Mouse (Mus musculus) kidney, postnatal 36 days (tissue): Measurements from ENCODE around the gene Ncaph2.

Experiments used
- DNase-seq, 2 experiments: peaks; one replicate each; pipeline ENCODE4 v3.0.0; 2021 to 2022; ENCODE audit warnings: mixed read lengths in 2 of 2

Gene Ncaph2

DNA sequence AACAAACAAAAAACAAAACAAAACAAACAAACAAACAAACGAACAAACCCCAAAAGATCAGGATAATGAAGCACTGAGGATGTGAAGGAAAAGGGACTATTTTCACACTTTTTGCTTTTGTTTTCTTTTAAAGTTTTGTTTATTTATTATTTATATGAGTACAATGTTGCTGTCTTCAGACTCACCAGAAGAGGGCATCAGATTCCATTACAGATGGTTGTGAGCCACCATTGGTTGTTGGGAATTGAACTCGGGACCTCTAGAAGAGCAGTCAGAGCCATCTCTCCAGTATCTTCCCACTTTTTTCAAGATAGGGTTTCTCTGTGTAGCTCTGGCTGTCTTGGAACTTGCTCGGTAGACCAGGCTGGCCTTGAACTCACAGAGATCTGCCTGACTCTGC lies 12.2 kb upstream of the Ncaph2 start:
- peak in 1 of 2 experiments; percentile 26 for DNase-seq

- DNase-seq: peak in 1 of 2 experiments; percentile 25
Measured at GRCm38 (mm10) chr15:89350447-89350846, 5.1 kb upstream of the Ncaph2 start.

DNA sequence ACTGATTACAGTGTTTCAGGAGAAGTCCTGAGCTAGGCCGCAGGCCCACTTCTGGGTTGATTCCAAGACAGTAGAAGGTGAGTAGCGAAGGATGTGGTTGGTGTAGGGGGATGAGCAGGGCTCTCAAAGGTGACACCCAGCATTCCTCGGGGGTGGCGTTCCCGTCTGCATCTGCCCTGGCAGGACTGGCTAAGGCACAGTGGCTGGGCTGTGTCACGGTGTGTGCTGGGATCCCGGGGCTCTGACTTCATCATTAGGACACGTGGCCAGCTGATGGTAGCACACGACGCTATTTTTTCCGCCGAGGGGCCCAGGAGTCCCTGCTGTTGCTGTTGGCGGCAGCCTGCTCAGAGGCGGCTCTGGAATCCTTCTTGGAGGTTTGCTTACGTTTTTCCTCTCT lies 4.2 kb upstream of the Ncaph2 start:
- no peak for DNase-seq

- no peak for DNase-seq
Measured at GRCm38 (mm10) chr15:89352054-89352453, 3.5 kb upstream of the Ncaph2 start.

DNA sequence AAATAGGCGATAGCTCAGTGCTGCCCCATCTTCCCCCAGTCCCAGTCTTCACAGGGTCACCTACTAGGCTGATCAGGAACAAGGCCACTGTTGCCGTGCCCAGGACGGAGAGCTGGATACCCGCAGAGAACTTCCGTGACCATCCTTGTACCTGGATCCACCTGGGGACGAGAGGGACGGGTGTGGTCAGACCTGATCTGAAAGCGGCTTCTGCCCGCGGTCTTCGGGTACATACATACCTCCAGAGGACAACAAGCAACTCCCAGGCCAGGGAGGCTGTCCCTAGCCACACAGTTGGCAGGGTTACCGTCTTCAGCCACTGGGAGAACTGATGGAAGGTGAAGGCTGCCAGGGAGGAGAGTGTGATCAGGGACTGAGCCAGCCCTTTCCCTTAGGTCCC lies 2.7 kb upstream of the Ncaph2 start:
- no peak for DNase-seq

- DNase-seq: no peak
Measured at GRCm38 (mm10) chr15:89353837-89354236, 1.7 kb upstream of the Ncaph2 start.

GRCm38 (mm10) chr15:89354455-89354854 lies 1.1 kb upstream of the Ncaph2 start:
- DNase-seq: no peak

GRCm38 (mm10) chr15:89356372-89356771 lies 853 bp downstream of the Ncaph2 start:
- peak; percentile 76 to 82 for DNase-seq

GRCm38 (mm10) chr15:89358784-89359183 lies 3.3 kb downstream of the Ncaph2 start:
- no peak for DNase-seq

DNA sequence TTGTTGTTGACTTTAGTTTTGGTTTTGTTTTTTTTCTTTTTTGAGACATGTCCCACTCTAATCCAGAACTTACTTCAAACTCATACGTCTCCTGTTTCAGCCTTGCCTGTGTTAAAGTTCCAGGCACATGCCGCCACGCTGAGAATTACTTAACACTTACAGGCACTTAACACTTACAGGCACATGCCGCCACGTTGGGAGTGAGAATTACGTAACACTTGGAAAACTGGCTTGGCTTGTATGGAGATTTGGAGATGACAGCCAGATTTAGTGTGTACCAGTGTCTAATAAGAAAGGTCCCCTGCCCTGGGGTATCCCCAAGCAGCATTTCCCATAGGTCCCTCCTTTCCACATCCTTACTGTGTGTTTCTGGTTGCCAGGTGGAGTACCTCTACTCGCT lies 7.5 kb downstream of the Ncaph2 start:
- DNase-seq: no peak

DNA sequence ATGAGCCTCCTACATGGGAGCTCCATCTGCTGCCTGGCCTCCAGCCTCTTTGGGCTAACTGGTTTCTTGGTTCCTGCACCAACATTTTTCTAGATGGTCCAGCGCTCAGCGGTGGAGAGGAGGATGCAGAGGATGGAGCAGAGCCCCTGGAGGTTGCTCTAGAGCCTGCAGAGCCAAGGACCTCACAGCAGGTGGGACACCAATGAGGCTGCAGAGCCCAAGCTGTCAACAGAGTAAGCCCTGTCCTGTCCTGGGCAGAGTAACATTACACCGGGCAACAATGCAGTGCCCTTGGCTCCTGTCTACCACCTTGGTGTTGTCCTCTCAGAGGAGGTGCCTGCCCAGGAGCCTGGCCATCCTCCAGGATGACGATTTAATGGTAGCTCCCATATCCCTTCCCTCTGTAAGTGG lies 9.6 kb downstream of the Ncaph2 start:
- DNase-seq: no peak

- no peak for DNase-seq
Measured at GRCm38 (mm10) chr15:89372068-89372467, 16.5 kb downstream of the Ncaph2 start.

DNA sequence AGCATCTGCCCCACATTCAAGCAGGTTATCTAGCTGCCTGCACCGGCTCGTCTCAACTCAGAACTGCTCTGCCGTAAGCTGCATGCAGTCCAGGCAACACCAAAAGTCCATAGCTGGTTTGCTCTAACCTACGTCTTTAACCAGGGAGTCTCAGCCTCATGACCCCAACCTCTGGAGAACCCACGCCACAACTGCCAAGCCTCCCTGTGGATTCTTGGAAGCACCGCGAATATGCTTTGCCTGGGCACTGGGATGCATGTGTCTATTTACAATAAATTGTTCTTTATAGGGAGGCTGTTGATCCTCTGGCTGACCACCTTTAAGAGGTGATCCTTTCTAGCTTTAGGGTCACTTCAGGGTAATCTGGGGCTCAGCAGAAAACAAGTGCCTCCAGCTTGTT lies 17.0 kb downstream of the Ncaph2 start:
- no peak for DNase-seq

DNA sequence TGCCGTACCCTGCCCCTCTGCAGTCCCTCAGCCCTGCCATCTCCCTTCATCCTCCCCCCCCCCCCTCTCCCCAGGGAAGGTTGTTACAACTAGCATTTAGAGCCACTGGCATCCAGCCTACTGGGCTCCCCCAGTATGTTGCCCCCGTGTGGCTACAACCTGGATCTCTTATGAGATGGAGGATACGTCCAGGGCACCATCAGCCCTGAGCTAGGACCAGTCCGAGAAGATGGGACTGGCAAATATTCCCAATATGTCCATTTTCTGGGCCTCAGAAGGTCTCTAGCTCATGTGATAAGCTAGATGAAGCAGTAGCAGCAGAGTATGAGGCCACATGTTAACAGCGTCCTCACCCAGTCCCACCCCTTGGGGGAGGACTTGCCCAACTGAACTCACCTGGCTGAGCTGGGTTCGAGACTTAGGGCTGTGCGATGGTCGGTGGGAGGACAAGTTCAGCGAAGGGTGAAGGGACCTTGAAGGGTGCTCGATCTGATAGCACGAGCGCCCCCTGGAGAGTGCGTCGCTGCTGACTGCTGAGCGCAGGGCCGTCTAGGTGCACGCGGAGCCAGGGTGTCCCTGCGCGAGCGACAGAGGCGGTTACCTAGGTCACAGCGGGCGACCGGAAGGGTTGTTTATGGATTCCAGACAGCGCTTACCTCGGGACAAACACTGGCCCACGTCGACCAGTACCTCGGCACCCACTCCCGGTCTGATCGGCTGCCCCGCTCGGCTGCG lies 17.7 kb downstream of the Ncaph2 start:
- peak; percentile 90 to 93 for DNase-seq

DNA sequence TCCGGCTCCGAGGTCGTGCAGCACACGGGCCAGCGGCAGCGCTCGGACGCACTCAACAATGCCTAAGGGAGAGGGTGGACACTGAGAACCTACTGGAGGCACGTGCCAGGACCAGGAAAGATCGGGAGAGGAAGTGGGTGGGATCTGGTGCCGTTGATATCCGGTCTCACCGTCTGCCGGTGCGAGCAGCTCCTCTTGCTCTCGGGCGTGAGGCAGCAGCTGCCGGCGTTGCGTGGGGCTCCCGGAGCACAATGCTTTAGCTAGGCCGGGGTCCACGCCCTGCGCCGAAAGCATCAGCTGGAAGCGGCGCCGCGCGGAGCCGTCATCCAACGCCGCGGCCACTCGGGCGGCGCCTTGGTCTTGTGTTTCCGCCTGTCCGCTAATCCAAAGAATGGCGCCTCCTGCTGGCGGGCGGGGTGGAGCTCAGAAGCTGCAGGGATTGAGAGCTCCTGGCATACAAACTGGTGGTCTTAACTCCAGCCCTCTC lies 18.3 kb downstream of the Ncaph2 start, which contains the start of gene Sco2:
Gene Sco2 (minus strand): TSS at position 85 of the 487 bp plus-strand sequence.
- DNase-seq: peak; percentile 92 to 98

GRCm38 (mm10) chr15:89374340-89374739 lies 18.8 kb downstream of the Ncaph2 start:
- DNase-seq: no peak

- no peak for DNase-seq
Measured at GRCm38 (mm10) chr15:89374801-89375534, 19.4 kb downstream of the Ncaph2 start.

- DNase-seq: peak in 1 of 2 experiments; percentile 25
Measured at GRCm38 (mm10) chr15:89376040-89376439, 20.5 kb downstream of the Ncaph2 start.

DNA sequence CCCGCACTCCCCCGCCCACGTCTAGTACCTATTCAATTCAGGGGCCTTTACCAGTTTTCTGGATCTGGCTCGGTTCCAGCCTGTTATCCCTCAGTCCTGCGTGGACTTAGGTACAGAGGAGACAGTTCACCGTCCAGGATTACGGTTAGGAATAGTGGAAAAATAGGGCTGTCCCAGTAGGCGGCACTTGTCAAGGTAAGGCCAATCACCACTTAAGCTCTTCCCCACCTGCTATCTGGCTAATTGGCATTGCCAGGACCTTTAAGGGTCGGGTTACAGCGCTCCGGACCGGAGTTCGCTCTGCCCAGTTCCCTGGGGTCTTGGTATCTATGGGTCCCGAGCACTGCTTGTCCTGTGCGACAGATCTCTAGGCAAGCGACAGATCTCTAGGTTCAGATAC lies 21.4 kb downstream of the Ncaph2 start, which contains the start of gene Tymp:
Gene Tymp (minus strand): TSS at position 83 of the 400 bp plus-strand sequence.
- DNase-seq: peak; percentile 28 to 60

DNA sequence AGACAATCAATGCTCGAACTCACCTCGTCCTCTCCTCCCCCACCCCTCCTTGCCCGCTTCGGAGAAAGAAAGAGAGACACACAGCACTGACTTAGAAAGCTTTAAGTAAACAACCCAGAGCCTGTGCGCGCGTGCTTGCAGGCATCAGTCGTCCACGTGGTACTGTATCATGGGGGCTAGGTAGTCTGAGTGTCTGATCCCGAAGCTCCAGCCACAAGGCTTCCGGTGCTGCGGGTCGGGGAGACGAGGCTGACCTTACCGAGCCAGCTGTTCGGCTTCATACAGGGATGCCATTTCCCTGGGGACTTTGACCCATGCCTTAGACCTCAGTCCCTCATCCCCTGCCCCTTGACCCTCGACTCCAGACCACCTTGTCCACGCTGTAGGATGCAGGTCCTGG lies 21.8 kb downstream of the Ncaph2 start:
- no peak for DNase-seq

DNA sequence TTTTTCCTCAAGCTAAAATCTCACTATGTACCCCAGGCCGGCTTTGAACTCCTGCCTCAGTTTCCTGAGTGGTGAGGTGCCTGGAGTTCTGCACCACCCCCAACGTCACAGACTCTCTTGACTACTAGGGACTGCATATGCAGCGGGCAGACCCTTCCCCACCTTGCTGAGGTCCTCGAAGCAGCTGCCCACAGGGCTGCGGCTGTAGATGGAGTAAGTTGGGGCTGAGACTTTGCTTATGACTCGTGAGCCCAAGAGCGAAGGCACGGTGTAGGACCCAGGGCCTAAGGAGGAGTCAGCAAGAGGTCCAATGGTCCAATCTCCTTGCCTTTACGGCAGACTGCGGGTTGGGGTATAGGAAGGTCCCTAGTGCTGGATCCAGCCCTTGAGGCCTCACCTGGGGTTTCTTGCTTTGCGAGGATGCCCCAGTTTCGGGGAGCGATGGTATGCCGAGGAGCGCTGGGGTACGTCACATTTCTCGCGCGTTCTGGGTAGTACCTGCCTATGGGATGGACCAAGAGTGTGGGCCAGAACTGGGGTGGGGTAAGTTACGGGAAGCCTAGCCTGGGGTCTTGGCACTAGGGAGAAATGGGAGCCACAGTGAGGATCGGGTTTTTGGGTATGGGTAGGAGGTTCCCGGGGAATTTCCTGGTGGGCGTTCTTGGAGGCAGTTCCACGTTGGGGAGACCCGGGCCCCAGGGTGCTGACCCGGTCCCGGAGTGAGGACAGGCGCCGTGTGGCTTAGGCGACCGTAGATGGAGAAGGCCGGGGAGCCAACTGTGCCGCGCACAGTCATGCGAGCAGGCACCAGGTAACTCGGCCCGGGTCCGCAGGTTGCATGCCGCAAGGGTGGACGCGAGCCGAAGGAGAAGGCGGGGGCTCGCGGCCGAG lies 22.7 kb downstream of the Ncaph2 start:
- peak in 1 of 2 experiments; percentile 27 for DNase-seq

- DNase-seq: peak; percentile 52 to 64
Measured at GRCm38 (mm10) chr15:89378831-89379401, 23.4 kb downstream of the Ncaph2 start, which contains the start of gene Odf3b. TSS of gene Odf3b (minus strand) at chr15:89379282.
